In genomic region chr8:126157452-126158185, GRCm38 (mm10) we compare ENCODE assay signal across 9 mouse cellular contexts.
DNase-seq lines count a peak whose midpoint lies in the region; ATAC-seq and TF ChIP-seq lines count a peak whose summit lies in the region.
"Had no signal": no experiment of that assay in that cellular context is flagged by ENCODE, and none has a peak within 500 bp of the region (broad histone marks: within the 10 kb centered on the region; RNA-seq: fewer than 3 reads in every experiment).

No protein-coding gene starts in this region.

- peak; percentile 62 for DNase-seq in kidney, adult 2 months
- DNase-seq in WW6 (ENCODE audit: low read depth, low spot score) = peak; percentile 50
- peak; percentile 70 to 80 for DNase-seq in cerebellum, postnatal 36 days
- DNase-seq in limb, embryonic 14.5 days (ENCODE audit: low spot score) = peak; percentile 42
- no peak for DNase-seq in spleen, adult 12 weeks (ENCODE audit: low spot score)
- DNase-seq in layer of hippocampus, adult 9-10 months (ENCODE audit: low spot score) = no peak

- H3K9ac ChIP-seq in kidney, embryonic 15.5 days = no peak overlapping the region
- no peak overlapping the region for H3K9ac ChIP-seq in limb, embryonic 14.5 days (ENCODE audit: low read depth, low read length, severe bottlenecking)
- H3K9ac ChIP-seq in forebrain, embryonic 13.5 days = no peak overlapping the region
- H3K9ac ChIP-seq: limb, embryonic 13.5 days had no signal

- H3K4me1 ChIP-seq in kidney, adult 2 months (ENCODE audit: control insufficient read depth, insufficient read depth, low read length) = 0 out of 2 replicates have a peak, but pooled peaks cover 3% of the 10 kb centered on the region
- peaks cover 12% of the 10 kb centered on the region; the same call in 1 of the 2 replicates for H3K4me1 ChIP-seq in kidney, embryonic 15.5 days
- H3K4me1 ChIP-seq in limb, embryonic 14.5 days (ENCODE audit: control insufficient read depth, insufficient read depth, low read length) = no peaks in the 10 kb centered on the region
- no peaks in the 10 kb centered on the region for H3K4me1 ChIP-seq in forebrain, embryonic 13.5 days

- TF ChIP-seq CTCF in kidney, adult 2 months (conservative IDR thresholded peaks at IDR 0.05; ENCODE audit: insufficient read depth, insufficient read length, low read depth, low read length) = 0 out of 2 replicates have a peak, but pooled peaks have one; percentile 35

- no peak overlapping the region for H3K27ac ChIP-seq in kidney, adult 2 months (ENCODE audit: insufficient read depth, low read depth, low read length)
- no peak overlapping the region for H3K27ac ChIP-seq in kidney, embryonic 15.5 days
- H3K27ac ChIP-seq in limb, embryonic 14.5 days (replicated peaks; ENCODE audit: low read depth, low read length) = no peak overlapping the region
- H3K27ac ChIP-seq in forebrain, embryonic 13.5 days = no peak overlapping the region
- H3K27ac ChIP-seq: limb, embryonic 13.5 days had no signal

- ATAC-seq in kidney, embryonic 15.5 days (replicated peaks; ENCODE audit: low FRiP score) = no peak
- no peak for ATAC-seq in limb, embryonic 14.5 days (ENCODE audit: low FRiP score, low read depth)
- no peak for ATAC-seq in forebrain, embryonic 13.5 days

- WGBS in kidney, adult 2 months = 76% methylated on average over 8 of the region's 8 CpGs
- 77% methylated on average over 8 of the region's 8 CpGs for WGBS in kidney, embryonic 15.5 days
- whole genome bisulfite sequencing in limb, embryonic 14.5 days = 64% methylated on average over 8 of the region's 8 CpGs
- 71% methylated on average over 8 of the region's 8 CpGs for WGBS in forebrain, embryonic 13.5 days

- H3K4me3 ChIP-seq in kidney, adult 2 months (ENCODE audit: insufficient read depth, low read depth, low read length) = no peak overlapping the region
- no peak overlapping the region for H3K4me3 ChIP-seq in kidney, embryonic 15.5 days (replicated peaks)
- H3K4me3 ChIP-seq in limb, embryonic 14.5 days (replicated peaks; ENCODE audit: low read length) = no peak overlapping the region
- H3K4me3 ChIP-seq in forebrain, embryonic 13.5 days = no peak overlapping the region
- H3K4me3 ChIP-seq: limb, embryonic 13.5 days had no signal

- TF ChIP-seq POLR2A in kidney, adult 2 months (IDR thresholded peaks at IDR 0.05; ENCODE audit: low read depth, low read length) = no peak
- TF ChIP-seq POLR2A in limb, embryonic 14.5 days (IDR thresholded peaks at IDR 0.05; ENCODE audit: borderline replicate concordance, extremely low read depth, insufficient read depth, insufficient read length) = no peak

- H3K27me3 ChIP-seq in kidney, adult 2 months (replicated peaks; ENCODE audit: control insufficient read depth, insufficient read depth, low read length) = no peaks in the 10 kb centered on the region
- no peaks in the 10 kb centered on the region for H3K27me3 ChIP-seq in kidney, embryonic 15.5 days
- no peaks in the 10 kb centered on the region for H3K27me3 ChIP-seq in limb, embryonic 14.5 days (ENCODE audit: control insufficient read depth, insufficient read depth, low read length)
- no peaks in the 10 kb centered on the region for H3K27me3 ChIP-seq in forebrain, embryonic 13.5 days
- H3K27me3 ChIP-seq: limb, embryonic 13.5 days had no signal

- H3K36me3 ChIP-seq in kidney, adult 2 months (ENCODE audit: control insufficient read depth, insufficient read depth, low read length) = no peaks in the 10 kb centered on the region
- H3K36me3 ChIP-seq in kidney, embryonic 15.5 days = no peaks in the 10 kb centered on the region
- H3K36me3 ChIP-seq in limb, embryonic 14.5 days (ENCODE audit: control insufficient read depth, insufficient read depth, low read length) = no peaks in the 10 kb centered on the region
- no peaks in the 10 kb centered on the region for H3K36me3 ChIP-seq in forebrain, embryonic 13.5 days (ENCODE audit: poor library complexity, severe bottlenecking)
- H3K36me3 ChIP-seq: limb, embryonic 13.5 days had no signal

- no peaks in the 10 kb centered on the region for H3K9me3 ChIP-seq in kidney, embryonic 15.5 days (replicated peaks)
- no peaks in the 10 kb centered on the region for H3K9me3 ChIP-seq in limb, embryonic 14.5 days (ENCODE audit: control insufficient read depth, low read length)
- H3K9me3 ChIP-seq in forebrain, embryonic 13.5 days (replicated peaks) = no peaks in the 10 kb centered on the region
- H3K9me3 ChIP-seq: limb, embryonic 13.5 days had no signal

- H3K4me2 ChIP-seq in kidney, embryonic 15.5 days = no peak overlapping the region
- no peak overlapping the region for H3K4me2 ChIP-seq in limb, embryonic 14.5 days (replicated peaks; ENCODE audit: low read depth, low read length, severe bottlenecking)
- no peak overlapping the region for H3K4me2 ChIP-seq in forebrain, embryonic 13.5 days
- H3K4me2 ChIP-seq: limb, embryonic 13.5 days had no signal

Comparison
In these comparisons a context has a peak if more than half of its experiments do, and no peak if none do; other contexts are left out.
1. DNase-seq: peak in kidney, adult 2 months (single experiment), WW6 (single experiment), cerebellum, postnatal 36 days (2 of 2) and limb, embryonic 14.5 days (single experiment); none in spleen, adult 12 weeks (single experiment) and layer of hippocampus, adult 9-10 months (single experiment).